ENCODE assay signal across 10 mouse cellular contexts in genomic region chr14:47004161-47004560, GRCm38 (mm10).
DNase-seq lines count a peak whose midpoint lies in the region; TF ChIP-seq lines count a peak whose summit lies in the region.
"Had no signal": no experiment of that assay in that cellular context is flagged by ENCODE, and none has a peak within 500 bp of the region (broad histone marks: within the 10 kb centered on the region; RNA-seq: fewer than 3 reads in every experiment).

No protein-coding gene starts in this region.

- TF ChIP-seq POLR2A in lung, adult 2 months (IDR thresholded peaks at IDR 0.05; ENCODE audit: borderline replicate concordance, extremely low read depth, low read depth, low read length) = no peak

- no peak overlapping the region for H3K27ac ChIP-seq in left cerebral cortex, adult 2 months
- H3K27ac ChIP-seq: liver, embryonic 15.5 days; stomach, embryonic 15.5 days had no signal

- H3K4me3 ChIP-seq in left cerebral cortex, adult 2 months = no peak overlapping the region
- H3K4me3 ChIP-seq in lung, adult 2 months (replicated peaks; ENCODE audit: extremely low read depth, low read depth, low read length) = no peak overlapping the region
- H3K4me3 ChIP-seq: liver, embryonic 15.5 days; stomach, embryonic 15.5 days had no signal

- H3K4me1 ChIP-seq in lung, adult 2 months (ENCODE audit: control insufficient read depth, insufficient read depth, low read length) = no peaks in the 10 kb centered on the region; the same call in 1 of the 2 replicates
- H3K4me1 ChIP-seq: liver, embryonic 15.5 days had no signal

- peak; percentile 73 for DNase-seq in adrenal gland, postnatal 10 days
- no peak for DNase-seq in adrenal gland, postnatal 4 days (ENCODE audit: low spot score in 2 of 2)
- DNase-seq in left cerebral cortex, adult 2 months (ENCODE audit: extremely low spot score in 1 of 2, low spot score in 2 of 2) = peak; percentile 31 to 49
- DNase-seq in left cerebral cortex, adult 8-10 months (ENCODE audit: low spot score in 2 of 2) = no peak
- peak; percentile 55 for DNase-seq in cerebellum, adult 9-10 months
- DNase-seq in lung, adult 2 months = peak; percentile 36
- DNase-seq in spleen, adult 18-20 months = no peak
- no peak for DNase-seq in thymus, postnatal 4 days

- intact Hi-C loops in left cerebral cortex, adult 2 months (cut with DNase I) = loop anchor here (2.0 to 5.0 kb wide), 2 partner anchors 83 to 121 kb away; partner anchors contain the start of gene Samd4

- WGBS in lung, adult 2 months = 24% methylated on average over 3 of the region's 3 CpGs

- TF ChIP-seq CTCF in left cerebral cortex, adult 2 months (IDR thresholded peaks at IDR 0.05) = peak; percentile 67
- TF ChIP-seq CTCF in lung, adult 2 months (IDR thresholded peaks at IDR 0.05; ENCODE audit: insufficient read depth, low read length) = peak; percentile 59

Comparison
In these comparisons a context has a peak if more than half of its experiments do, and no peak if none do; other contexts are left out.
1. DNase-seq: peak in adrenal gland, postnatal 10 days (single experiment), left cerebral cortex, adult 2 months (2 of 2), cerebellum, adult 9-10 months (single experiment) and lung, adult 2 months (single experiment); none in adrenal gland, postnatal 4 days (0 of 2), left cerebral cortex, adult 8-10 months (0 of 2), spleen, adult 18-20 months (0 of 2) and thymus, postnatal 4 days (single experiment).